Mouse (Mus musculus) erythroblast, embryonic 14.5 days (primary cell): ENCODE data around the gene Hoxb3. TPM values are rescaled to one million over a fixed set of nuclear protein-coding genes. Genes with fewer than 3 reads are reported as not detected.

Source experiments
- H3K27me3 ChIP-seq: 2 replicates; pipeline ENCODE4 v1.6.1; 2012; ENCODE audit warnings: inconsistent platforms; ENCODE audit not compliant: control insufficient read depth
- H3K36me3 ChIP-seq: 2 replicates; pipeline ENCODE4 v1.6.1; 2012; ENCODE audit warnings: mild to moderate bottlenecking, inconsistent platforms; ENCODE audit not compliant: control insufficient read depth
- H3K4me1 ChIP-seq: 2 replicates; pipeline ENCODE4 v1.6.1; 2012; ENCODE audit warnings: inconsistent platforms; ENCODE audit not compliant: control insufficient read depth
- H3K4me3 ChIP-seq: replicated peaks from 2 replicates; pipeline ENCODE3; 2012; ENCODE audit warnings: moderate library complexity, mild to moderate bottlenecking, inconsistent platforms
- H3K9me3 ChIP-seq: 2 replicates; pipeline ENCODE4 v1.6.1; 2012; ENCODE audit warnings: low read length, inconsistent platforms, mixed read lengths; ENCODE audit not compliant: control insufficient read depth
- GATA1 ChIP-seq: IDR thresholded peaks from 2 replicates; pipeline ENCODE4 v1.6.1; 2012; ENCODE audit warnings: low read length, inconsistent platforms, mixed read lengths
- TAL1 ChIP-seq: IDR thresholded peaks from 3 replicates; pipeline ENCODE4 v1.6.1; 2012; ENCODE audit warnings: low read length, inconsistent platforms, mixed read lengths
- polyA plus RNA-seq: library from polyadenylated mRNA; stranded (reverse); fragments of >175 nt; gene quantifications from 2 replicates; pipeline ENCODE4 v1.2.3, GENCODE M21; 2012

The Hoxb3 gene
- polyA plus RNA-seq, 1 experiment = not detected

DNA sequence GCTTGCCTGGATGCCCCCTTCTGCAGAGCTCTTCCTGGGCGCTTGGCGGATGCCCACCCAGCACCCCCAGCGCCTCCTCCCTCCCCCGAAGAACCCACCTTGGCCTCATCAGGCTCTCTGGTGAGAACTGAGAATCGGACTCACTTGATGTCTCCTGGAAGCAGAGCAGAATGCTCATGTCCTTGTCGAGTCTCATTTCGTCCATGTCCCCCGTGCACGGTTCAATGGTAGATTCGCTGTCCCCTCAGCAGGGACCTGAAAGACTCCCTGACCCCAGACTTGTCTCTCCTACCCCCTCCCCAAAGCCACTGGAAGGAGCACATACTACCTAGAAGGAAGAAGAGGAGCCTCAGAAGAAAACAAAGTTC is 22.1 kb upstream of the Hoxb3 start:
- Histone ChIP-seq H3K9me3 (no peaks in the 10 kb centered on the region), H3K4me1 (no peaks in the 10 kb centered on the region), H3K27me3 (peaks cover 100% of the 10 kb centered on the region), H3K4me3 (no peak overlapping the region), H3K36me3 (no peaks in the 10 kb centered on the region)
- no peak for TF ChIP-seq GATA1
- TF ChIP-seq TAL1 = no peak

DNA sequence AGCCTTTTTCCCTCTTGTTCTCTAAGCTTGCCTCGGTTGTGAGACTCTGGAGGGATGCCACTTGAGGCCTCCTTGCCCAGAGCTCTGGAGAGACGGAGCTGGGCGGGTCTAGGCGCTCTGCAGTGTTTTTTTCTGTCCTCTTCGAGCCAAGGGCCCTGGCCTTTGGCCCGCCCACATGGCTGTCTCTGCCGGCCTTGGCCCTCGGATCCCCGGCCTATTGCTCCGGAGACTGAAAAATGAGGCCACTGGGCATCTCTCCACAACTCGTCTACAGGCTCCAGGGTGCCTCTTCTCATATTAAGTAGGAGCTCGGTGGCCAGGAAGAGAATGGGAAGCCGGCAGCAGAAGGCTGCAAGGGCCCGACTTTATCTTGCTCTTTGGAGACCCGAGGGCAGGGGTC is 21.3 kb upstream of the Hoxb3 start:
- Histone ChIP-seq H3K4me3 (no peak overlapping the region), H3K9me3 (no peaks in the 10 kb centered on the region), H3K27me3 (peaks cover 100% of the 10 kb centered on the region), H3K36me3 (no peaks in the 10 kb centered on the region), H3K4me1 (no peaks in the 10 kb centered on the region)
- TF ChIP-seq TAL1 (no peak), GATA1 (no peak)

- peaks cover 100% of the 10 kb centered on the region for H3K27me3 ChIP-seq
- no peaks in the 10 kb centered on the region for H3K9me3 ChIP-seq
- H3K4me3 ChIP-seq = no peak overlapping the region
- H3K4me1 ChIP-seq = no peaks in the 10 kb centered on the region
- no peak for TF ChIP-seq TAL1
- no peak for TF ChIP-seq GATA1
- no peaks in the 10 kb centered on the region for H3K36me3 ChIP-seq
These were observed 20.6 kb upstream of the Hoxb3 start for GRCm38 (mm10) chr11:96302381-96303150.

- Histone ChIP-seq H3K9me3 (no peaks in the 10 kb centered on the region), H3K36me3 (no peaks in the 10 kb centered on the region), H3K4me3 (no peak within 1 kb of the TSS), H3K27me3 (peaks cover 100% of the 10 kb centered on the region), H3K4me1 (no peaks in the 10 kb centered on the region)
- TF ChIP-seq GATA1 (no peak), TAL1 (no peak)
These were observed 19.7 kb upstream of the Hoxb3 start, which contains the start of gene Hoxb5 for GRCm38 (mm10) chr11:96303151-96304099. TSS of gene Hoxb5 (plus strand) at chr11:96303336.

- Histone ChIP-seq H3K27me3 (peaks cover 100% of the 10 kb centered on the region), H3K4me3 (no peak overlapping the region), H3K36me3 (no peaks in the 10 kb centered on the region), H3K9me3 (no peaks in the 10 kb centered on the region), H3K4me1 (no peaks in the 10 kb centered on the region)
- no peak for TF ChIP-seq TAL1
- TF ChIP-seq GATA1 = no peak
These were observed 18.5 kb upstream of the Hoxb3 start for GRCm38 (mm10) chr11:96304381-96305195.

DNA sequence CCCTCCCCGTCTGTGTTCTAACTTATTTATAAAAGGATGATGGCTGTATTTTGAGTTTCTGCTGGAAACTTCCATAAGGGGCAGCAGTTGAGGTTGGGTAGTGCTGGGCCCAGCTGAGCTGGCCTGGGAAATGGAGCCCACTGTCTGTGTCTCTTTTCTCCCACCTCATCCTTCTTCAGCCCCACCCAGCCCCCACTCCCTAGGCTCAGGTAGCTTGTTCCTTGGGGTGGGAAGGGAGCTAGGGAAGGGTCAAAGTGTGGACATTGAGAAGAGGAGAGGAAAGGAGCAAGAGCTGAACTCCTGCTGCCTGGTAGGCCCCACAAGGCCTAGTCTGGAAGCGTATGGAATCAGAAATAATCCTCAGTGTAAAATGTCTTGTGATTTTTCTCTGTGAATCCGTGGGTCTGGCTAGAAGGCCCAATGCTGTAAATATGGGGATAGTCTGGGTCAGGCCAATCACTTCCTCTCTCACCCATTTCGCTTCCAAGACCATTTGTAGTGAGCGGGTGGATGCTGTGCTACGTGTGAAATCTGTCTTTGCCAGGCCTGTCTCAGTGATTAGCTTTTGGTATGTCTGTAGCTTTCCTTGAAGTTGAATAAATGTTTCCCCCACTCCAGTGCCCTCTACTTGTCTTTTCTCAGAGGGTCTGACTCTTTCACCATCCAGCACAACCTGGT is 17.5 kb upstream of the Hoxb3 start:
- Histone ChIP-seq H3K9me3 (no peaks in the 10 kb centered on the region), H3K4me3 (no peak overlapping the region), H3K4me1 (no peaks in the 10 kb centered on the region), H3K27me3 (peaks cover 100% of the 10 kb centered on the region), H3K36me3 (no peaks in the 10 kb centered on the region)
- TF ChIP-seq TAL1 (no peak), GATA1 (no peak)

DNA sequence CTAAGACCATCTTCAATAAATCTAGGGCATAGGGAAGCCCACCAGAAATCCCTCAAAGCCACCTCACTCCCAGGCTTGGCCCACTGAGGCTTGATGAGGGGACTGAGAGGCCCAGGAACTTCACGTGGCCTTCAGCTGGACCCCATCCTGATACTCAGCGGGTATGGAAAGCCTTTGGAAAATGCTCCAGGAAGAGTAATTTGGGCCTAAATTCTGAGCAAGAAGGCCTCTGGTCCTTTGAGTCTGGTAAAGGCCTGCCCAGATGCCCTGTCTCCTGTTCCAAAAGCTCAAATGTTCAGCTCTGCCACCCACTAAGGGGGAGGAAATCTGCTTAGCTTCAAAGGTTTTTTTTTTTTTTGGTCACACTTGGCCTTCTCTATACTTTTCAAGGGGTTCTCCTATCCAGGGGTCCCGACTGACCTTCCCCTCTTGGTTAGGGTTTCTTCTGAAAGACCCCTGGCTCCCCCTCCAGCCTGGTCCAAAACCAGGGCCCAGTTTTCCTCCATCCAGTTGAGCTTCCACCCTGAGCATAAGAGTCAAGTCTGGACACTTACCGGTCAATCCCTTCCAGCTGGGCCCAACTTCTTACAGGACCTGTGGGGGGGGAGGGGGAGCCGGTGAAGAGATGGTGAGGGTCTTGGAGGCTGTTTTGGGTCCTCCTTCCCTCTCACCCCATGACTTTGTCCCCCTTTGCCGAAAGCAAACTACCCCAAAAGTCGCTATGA is 16.8 kb upstream of the Hoxb3 start:
- H3K4me1 ChIP-seq = no peaks in the 10 kb centered on the region
- H3K27me3 ChIP-seq = peaks cover 100% of the 10 kb centered on the region
- H3K4me3 ChIP-seq = no peak overlapping the region
- no peaks in the 10 kb centered on the region for H3K36me3 ChIP-seq
- no peak for TF ChIP-seq TAL1
- no peak for TF ChIP-seq GATA1
- H3K9me3 ChIP-seq = no peaks in the 10 kb centered on the region

DNA sequence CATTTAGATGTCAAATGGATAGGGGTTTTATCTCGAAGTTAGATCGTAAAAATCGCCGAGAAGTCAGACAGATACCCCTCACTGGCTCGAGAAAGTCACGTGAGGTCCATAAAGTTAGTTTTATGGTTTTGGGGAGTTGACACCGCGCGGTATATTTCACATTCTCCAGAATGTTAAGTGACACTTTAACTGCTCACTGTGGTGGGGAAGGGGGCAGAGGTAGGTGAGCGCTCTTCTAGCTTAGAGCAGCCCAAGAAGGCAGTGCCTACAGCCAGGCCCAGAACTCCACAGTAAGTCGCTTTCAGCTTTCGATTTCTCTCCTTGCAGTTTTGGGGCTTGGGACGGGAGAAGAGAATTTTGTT is 16.2 kb upstream of the Hoxb3 start:
- Histone ChIP-seq H3K4me3 (no peak overlapping the region), H3K36me3 (no peaks in the 10 kb centered on the region), H3K9me3 (no peaks in the 10 kb centered on the region), H3K4me1 (no peaks in the 10 kb centered on the region), H3K27me3 (peaks cover 100% of the 10 kb centered on the region)
- TF ChIP-seq TAL1 = no peak
- TF ChIP-seq GATA1 = no peak
